Mouse (Mus musculus) right cerebral cortex, postnatal 10 days (tissue): Measurements from ENCODE around the gene Ets1.

Experiments
- DNase-seq, 2 experiments: peaks; one replicate each; pipeline ENCODE4 v3.0.0; 2021; ENCODE audit warnings: low spot score in 2 of 2

Ets1 gene

DNA sequence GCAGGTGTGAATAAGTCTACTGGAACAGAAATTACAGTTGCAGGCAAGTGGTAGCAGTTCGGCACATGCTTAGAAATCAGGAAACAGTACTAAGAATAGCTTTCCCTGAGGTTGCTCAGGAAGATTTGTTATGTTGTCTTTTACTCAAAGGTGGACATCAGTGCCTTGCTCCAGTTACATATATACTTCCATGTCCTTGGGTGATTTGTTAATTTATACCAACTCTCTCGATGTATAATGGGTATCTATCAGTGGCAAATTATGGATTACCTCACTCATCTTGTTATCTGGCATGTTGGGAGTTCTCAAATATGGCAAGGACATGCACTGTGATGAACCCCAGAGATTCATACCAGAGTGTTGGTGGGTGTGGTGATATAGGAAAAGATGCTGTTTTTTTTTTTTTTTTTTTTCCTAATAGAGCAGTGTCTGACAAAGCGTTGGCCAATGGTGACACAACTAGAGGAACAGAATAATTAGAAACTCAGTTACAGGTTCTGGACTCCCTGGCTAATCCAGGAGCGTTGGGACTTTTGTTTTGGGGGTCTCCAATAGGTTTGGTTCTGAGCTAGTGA is 59.0 kb downstream of the Ets1 start:
- DNase-seq, result no peak

GRCm38 (mm10) chr9:32695492-32696190 is 59.6 kb downstream of the Ets1 start:
- DNase-seq, result peak; percentile 92 to 94

DNA sequence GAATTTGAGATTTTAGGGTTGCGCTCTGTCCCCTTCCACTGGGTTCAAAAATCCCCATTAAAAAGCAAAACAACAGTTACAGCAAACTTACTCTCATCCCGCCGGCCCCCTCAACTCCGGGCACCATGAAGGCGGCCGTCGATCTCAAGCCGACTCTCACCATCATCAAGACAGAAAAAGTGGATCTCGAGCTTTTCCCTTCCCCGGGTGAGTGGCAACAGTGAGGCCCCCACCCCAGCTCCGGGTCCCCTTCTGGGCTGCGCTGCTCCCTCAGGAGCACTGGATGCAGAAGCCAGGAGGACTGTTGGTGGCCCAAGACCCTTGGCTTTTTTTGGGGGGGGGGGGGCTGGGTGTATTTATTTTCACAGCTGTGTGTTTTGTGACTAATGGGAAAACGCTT is 60.2 kb downstream of the Ets1 start:
- no peak for DNase-seq

- peak; percentile 52 to 53 for DNase-seq
Measured at GRCm38 (mm10) chr9:32696717-32697116, 60.7 kb downstream of the Ets1 start.

DNA sequence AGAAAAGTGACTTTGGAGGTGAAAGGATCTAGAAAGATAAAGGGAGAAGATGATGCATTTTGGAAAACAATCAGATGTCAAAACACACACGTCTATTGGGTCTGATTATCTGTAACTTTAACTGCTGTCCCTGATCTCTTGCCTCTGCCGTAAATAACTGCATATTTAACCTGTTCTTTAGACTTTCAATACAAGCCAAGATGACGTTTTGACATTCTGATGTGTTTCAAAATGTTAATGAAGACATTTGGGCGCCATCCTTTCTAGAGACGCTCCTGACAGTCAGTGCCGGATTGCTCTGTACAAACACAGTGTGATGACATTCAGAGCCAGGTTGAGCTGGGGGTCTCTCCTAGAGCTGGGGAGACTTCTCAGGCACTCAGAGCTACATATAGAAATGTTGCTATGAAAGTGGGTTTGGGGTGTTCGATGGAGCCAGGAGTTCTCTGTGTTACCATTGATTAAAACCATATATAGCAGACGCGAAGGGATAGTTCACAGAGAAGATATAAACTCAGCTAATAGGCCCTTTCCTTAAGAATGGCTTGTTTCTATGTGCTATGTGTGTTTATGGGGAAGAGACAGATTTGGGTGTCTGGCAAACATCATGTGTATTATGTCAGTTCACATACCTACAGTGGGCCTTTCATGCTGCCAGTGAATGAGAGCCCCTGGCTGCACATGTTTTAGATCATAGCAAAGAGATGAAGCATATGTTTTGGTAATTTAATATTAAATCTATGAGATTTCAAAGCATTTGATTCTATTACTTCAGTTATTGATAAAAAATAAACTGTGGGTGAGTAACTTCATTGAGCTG is 61.5 kb downstream of the Ets1 start:
- no peak for DNase-seq

DNA sequence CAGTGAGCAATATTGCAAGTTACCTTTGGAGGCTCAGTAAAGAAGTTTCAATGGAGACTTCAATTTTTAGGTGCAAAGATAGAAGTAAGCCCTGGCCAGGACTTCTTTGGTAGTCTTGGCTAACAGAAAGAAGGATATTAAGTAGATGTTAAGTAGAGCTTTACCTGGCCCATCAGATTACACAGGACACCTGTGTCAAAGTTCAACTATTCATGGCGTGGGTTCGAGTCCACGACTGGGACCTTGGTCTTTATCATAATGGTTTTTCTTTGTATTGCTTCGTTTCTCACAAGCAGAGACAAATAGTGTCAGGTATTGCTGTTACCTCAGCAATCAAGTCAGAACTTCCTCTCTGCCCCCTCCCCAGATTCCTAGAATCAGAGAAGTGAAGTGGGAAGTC is 62.7 kb downstream of the Ets1 start:
- DNase-seq, result no peak

GRCm38 (mm10) chr9:32699391-32699841 is 63.4 kb downstream of the Ets1 start:
- DNase-seq, result no peak

DNA sequence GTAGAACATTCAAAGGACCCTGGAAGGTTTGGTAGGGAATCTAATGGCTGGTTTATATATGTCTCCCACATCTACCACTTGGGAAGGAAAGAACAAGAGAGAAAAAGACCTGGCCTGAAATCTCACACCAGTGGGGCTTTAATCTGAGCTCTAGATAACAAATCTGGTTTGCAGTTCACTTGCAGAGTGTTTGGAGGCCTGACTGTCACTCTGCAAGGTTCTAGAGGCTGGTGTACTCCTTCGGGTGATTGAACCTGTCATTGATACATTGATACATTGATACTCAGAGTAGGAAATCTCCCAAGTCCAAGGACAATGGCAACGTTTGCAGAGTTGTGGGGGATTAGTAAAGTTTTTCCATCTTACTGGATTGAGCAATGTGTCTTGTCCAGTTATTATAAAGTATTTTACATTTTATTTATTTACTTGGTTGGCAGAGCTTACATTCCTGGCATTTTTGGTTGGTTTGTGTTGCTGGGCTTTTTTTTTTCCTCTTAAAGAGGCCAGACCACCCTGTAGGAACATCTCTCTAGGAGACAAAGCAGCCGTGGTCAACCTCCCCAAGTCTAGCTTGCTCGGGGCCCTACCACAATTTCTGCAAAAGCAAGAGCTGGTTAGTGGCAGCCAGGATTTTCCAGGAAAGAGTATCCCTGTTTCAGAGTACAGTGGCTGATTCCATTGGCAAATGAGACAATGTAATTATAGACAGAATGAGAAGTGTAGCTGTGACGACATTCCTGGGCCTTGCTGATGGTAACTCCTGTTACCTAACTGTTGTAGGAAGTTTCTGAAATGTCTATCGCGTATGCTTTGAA is 64.3 kb downstream of the Ets1 start:
- DNase-seq, result no peak

GRCm38 (mm10) chr9:32701126-32701997 is 65.3 kb downstream of the Ets1 start:
- DNase-seq, result no peak

DNA sequence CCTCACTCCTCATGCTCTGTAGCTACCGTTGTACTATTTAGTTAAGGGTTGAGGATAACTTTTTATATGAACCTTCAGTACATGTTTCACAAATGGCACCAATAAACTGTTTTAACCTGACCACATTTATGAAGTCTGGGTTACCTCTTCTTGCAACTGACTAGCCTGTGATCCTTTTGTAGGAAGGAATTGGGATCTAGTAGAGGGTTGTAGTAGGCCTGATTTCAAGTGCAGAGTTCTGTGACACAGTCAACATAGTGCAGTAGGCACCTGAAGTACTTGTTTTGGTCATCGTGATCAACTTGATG is 65.9 kb downstream of the Ets1 start:
- DNase-seq, result no peak

DNA sequence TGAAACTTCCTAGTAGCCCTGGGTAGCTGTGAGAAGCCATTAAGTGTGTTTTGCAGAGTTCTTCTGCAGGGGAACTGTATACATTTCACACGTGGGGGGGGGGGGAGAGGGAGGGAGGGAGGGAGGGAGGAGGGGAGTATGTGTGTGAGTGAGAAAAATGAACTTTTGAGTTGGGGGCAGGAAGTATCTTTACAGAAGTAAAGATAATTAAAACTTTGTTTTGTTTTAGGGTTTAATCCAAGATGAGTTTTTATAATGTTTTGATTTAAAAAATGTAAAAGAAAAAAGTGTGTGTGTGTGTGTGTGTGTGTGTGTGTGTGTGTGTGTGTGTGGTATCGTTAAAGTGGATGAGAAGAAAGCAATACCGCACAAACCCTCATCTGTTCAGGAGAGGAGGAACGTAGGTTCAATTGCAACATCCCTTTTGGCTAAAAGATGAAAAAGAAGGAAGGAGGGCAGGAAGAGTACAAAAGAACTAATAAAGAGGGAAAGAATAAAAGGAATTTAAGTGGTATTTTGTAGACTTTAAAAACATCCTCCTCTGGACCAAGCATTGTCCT is 66.9 kb downstream of the Ets1 start:
- no peak for DNase-seq

GRCm38 (mm10) chr9:32703976-32704745 is 68.1 kb downstream of the Ets1 start:
- DNase-seq, result no peak

DNA sequence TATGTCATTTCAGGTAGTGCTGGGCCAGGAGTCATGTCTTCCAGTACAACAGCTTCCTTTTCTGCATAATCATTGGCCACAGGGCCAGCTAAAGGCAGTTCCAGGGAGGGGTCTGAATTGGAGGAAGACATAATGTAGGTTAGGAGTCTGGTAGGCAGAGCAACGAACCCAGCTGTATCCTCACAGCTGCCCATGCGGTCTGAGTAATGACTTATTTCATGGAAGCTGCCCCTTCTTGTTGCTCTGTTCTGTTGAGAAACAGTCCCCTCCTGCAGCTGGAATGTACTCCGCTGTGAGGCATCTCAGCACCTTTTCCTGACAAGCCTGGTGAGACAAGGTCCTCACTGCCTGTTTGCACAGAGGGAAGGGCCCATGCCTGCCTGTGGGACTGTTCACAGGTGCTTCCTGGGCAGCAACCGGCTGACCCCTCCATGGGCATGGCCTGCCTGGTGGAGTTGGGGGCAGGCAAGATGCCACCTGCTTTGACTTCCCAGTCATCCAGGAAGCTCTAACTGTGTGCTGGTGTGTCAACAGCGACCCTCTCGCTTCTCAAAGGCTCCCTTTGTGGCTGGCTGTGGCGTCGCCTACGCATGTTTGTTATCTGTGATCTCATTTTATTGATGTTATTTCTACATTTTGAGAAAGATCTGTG is 69.9 kb downstream of the Ets1 start:
- no peak for DNase-seq

DNA sequence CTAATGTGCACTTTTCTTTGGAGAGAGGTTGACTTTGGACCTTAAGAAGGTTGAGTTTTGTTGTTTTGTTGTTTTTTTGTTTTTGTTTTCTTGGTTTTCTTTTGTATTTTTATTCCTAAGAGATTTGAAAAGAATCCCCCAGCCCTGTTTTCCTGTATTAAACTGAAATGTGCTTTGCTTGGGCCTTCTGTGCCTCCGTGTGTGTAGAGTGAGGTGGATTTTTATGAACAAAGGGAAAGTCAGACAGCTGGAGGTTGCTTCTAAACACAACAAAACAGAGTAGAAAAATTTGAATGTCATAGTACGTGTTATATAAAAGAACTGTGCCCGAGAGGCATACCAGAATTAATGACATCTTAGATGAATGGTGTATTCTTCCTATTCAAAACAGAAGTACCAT is 71.4 kb downstream of the Ets1 start:
- DNase-seq, result no peak

DNA sequence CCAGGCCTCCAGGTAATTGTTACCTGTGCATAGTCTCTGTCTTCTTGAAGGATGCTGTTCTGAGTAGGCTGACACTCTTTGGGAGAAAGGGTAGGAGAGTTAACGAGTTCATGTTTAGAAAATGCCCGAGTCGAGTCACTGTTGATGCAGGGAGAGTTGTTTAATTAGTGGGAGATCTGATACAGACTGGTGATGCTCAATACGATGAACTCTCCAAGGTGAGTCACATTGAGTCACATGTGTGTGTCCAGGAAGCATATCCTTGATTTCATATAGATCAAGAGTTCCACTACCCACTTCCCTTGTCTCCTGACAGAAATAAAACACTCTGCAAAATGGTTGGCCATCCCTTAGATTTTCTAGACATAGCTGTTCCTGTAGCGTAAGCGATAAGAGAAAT is 72.5 kb downstream of the Ets1 start:
- no peak for DNase-seq

DNA sequence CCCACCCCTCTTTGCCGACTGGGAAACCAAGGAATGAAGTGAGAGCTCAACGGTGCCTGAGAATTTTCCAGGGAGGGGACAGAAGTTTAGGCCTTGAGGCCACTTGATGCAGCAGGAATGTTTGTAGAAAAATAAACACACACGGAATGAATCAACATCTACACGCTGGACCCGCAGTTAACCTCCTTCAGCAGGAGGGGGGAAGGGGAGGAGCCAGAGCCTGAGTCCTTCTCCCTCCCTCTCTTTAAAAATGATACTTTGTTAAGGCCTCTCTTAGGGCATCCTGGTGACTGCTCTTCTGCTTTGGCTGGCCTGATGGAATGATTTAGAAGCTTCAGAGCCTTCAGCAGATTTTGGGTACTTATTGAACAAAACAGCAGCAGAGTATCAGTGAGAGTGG is 73.3 kb downstream of the Ets1 start:
- DNase-seq, result no peak

DNA sequence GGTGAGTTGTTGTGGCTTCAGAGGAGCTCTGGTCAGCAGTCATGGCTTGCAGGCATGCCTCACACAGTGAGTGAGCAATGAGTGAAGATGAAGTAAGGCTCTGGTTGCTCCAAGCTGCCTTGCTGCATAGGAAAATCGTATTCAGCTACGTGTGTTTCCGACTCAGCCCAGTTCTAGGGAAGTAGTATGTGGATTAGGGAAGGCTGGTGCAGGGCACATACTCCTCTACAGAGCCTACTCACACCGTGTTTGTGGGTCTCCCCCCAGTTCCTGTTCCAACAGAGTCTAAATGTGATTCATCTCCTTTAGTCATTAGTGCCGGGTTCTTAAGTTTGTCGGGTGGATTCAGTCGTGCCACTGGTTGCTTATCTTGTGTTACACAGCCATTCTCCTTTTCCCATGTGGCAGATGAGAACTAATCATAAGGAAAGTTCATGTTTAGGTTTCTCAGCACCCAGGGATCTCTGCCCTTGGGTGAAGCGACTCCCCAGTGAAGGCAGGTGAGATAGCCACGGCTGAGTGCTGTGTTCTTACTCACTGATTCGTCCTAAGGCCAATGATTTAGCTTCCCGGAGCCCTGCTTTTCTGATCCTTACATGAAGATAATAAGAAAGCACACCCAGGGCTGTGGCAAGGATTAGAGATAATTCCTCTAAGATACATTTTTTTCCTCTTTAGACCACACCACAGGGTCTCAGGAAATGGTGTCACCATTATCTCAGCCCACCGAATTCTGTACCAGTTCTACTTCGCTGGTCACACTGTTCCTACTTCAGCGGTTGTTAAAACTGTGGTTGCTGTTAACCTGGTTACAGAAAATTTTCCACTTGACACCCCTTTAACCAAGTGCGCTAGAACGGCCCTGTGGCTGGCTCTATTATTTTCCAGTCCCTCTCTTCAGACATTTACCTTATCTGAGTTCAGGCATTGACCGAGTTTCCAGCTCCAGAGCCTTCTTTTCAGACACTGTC is 74.0 kb downstream of the Ets1 start:
- no peak for DNase-seq

- no peak for DNase-seq
Measured at GRCm38 (mm10) chr9:32710987-32711652, 75.1 kb downstream of the Ets1 start.
